Mouse (Mus musculus) lung, embryonic 16.5 days (tissue): Measurements from ENCODE around the gene Il24. TPM values are rescaled to one million over a fixed set of nuclear protein-coding genes. Genes with fewer than 3 reads are reported as not detected.

Source experiments
- ATAC-seq: fragments of 200-750 bp; cut with Nextera tagmentation; 2 replicates; pipeline ENCODE4 v1.8.0; 2017; ENCODE audit warnings: low read depth, mild to moderate bottlenecking, moderate library complexity
- H3K27ac ChIP-seq: fragments of 300-500 bp; sonication (generic); 2 replicates; pipeline ENCODE4 v1.5.1; 2014; ENCODE audit warnings: mild to moderate bottlenecking, control low read depth, low read length
- H3K27me3 ChIP-seq: fragments of 300-500 bp; sonication (generic); 2 replicates; pipeline ENCODE4 v1.6.1; 2014; ENCODE audit warnings: low read depth, low read length, mixed read lengths; ENCODE audit not compliant: control insufficient read depth, insufficient read depth
- H3K36me3 ChIP-seq: fragments of 300-500 bp; sonication (generic); 2 replicates; pipeline ENCODE4 v1.6.1; 2014; ENCODE audit warnings: low read length; ENCODE audit not compliant: control insufficient read depth, insufficient read depth
- H3K4me1 ChIP-seq: fragments of 300-500 bp; sonication (generic); replicated peaks from 2 replicates; pipeline ENCODE4 v1.6.1; 2014; ENCODE audit warnings: low read length, mixed read lengths; ENCODE audit not compliant: control insufficient read depth, insufficient read depth
- H3K4me2 ChIP-seq: fragments of 300-500 bp; sonication (generic); 2 replicates; pipeline ENCODE4 v1.6.1; 2014; ENCODE audit warnings: low read depth, low read length, control low read depth
- H3K4me3 ChIP-seq: fragments of 300-500 bp; sonication (generic); 2 replicates; pipeline ENCODE4 v1.5.1; 2014; ENCODE audit warnings: mild to moderate bottlenecking, low read length, control low read depth
- H3K9ac ChIP-seq: fragments of 300-500 bp; sonication (generic); 2 replicates; pipeline ENCODE4 v1.6.1; 2014; ENCODE audit warnings: low read length, control low read depth
- H3K9me3 ChIP-seq: fragments of 300-500 bp; sonication (generic); 2 replicates; pipeline ENCODE4 v1.6.1; 2016; ENCODE audit warnings: low read length; ENCODE audit not compliant: control insufficient read depth
- WGBS: fragments of 180-500 bp; shearing (Covaris S2); extraction: QIAGEN DNeasy Blood & Tissue Kit; methylation state at CpG from one replicate; pipeline ENCODE4 v1.1.7; 2014; 5-methylcytosine and 5-hydroxymethylcytosine counted together
- polyA plus RNA-seq: library from polyadenylated mRNA; unstranded; fragments of >200 nt; fragmentation: Nextera tagmentation; extraction: Ambion mirVana; gene quantifications from 2 replicates; pipeline ENCODE4 v1.2.1, GENCODE M21; 2015

Il24 gene
- polyA plus RNA-seq: not detected in 2 replicates

- no peak for ATAC-seq
- Histone ChIP-seq H3K4me2 (no peak within 1 kb of the TSS), H3K9ac (no peak within 1 kb of the TSS), H3K4me1 (no peaks in the 10 kb centered on the region), H3K9me3 (no peaks in the 10 kb centered on the region), H3K27me3 (no peaks in the 10 kb centered on the region), H3K4me3 (no peak within 1 kb of the TSS), H3K36me3 (no peaks in the 10 kb centered on the region), H3K27ac (no peak within 1 kb of the TSS)
These were observed at the start of gene Il24 for GRCm38 (mm10) chr1:130887354-130887753. Gene Il24 (minus strand): TSS chr1:130887454.

GRCm38 (mm10) chr1:130936351-130936750, 49.1 kb upstream of the Il24 start:
- Histone ChIP-seq H3K27ac (no peak overlapping the region), H3K4me1 (no peaks in the 10 kb centered on the region), H3K4me3 (no peak overlapping the region), H3K9me3 (no peaks in the 10 kb centered on the region), H3K27me3 (no peaks in the 10 kb centered on the region), H3K36me3 (no peaks in the 10 kb centered on the region), H3K4me2 (no peak overlapping the region), H3K9ac (no peak overlapping the region)
- WGBS: 39% methylated on average over 6 of the region's 6 CpGs
- ATAC-seq: no peak

- no peak for ATAC-seq
- H3K4me1 ChIP-seq: no peaks in the 10 kb centered on the region
- no peak overlapping the region for H3K4me3 ChIP-seq
- H3K9ac ChIP-seq: no peak overlapping the region
- no peaks in the 10 kb centered on the region for H3K36me3 ChIP-seq
- no peaks in the 10 kb centered on the region for H3K9me3 ChIP-seq
- no peak overlapping the region for H3K27ac ChIP-seq
- no peak overlapping the region for H3K4me2 ChIP-seq
- H3K27me3 ChIP-seq: no peaks in the 10 kb centered on the region
These were observed 39.2 kb upstream of the Il24 start for GRCm38 (mm10) chr1:130926484-130926883.

- 17% methylated on average over 1 of the region's 1 CpGs for WGBS
- ATAC-seq: no peak
- no peaks in the 10 kb centered on the region for H3K9me3 ChIP-seq
- H3K4me2 ChIP-seq: no peak overlapping the region
- no peaks in the 10 kb centered on the region for H3K4me1 ChIP-seq
- no peak overlapping the region for H3K4me3 ChIP-seq
- H3K27me3 ChIP-seq: no peaks in the 10 kb centered on the region
- H3K9ac ChIP-seq: no peak overlapping the region
- H3K36me3 ChIP-seq: no peaks in the 10 kb centered on the region
- H3K27ac ChIP-seq: no peak overlapping the region
These were observed 31.2 kb upstream of the Il24 start for GRCm38 (mm10) chr1:130918323-130918980.

GRCm38 (mm10) chr1:130911401-130912010, 24.3 kb upstream of the Il24 start, which contains the start of gene Il20:
Gene Il20 (minus strand): TSS chr1:130911451.
- Histone ChIP-seq H3K4me2 (no peak within 1 kb of the TSS), H3K4me3 (no peak within 1 kb of the TSS), H3K4me1 (no peaks in the 10 kb centered on the region), H3K9ac (no peak within 1 kb of the TSS), H3K9me3 (no peaks in the 10 kb centered on the region), H3K27ac (no peak within 1 kb of the TSS), H3K36me3 (no peaks in the 10 kb centered on the region), H3K27me3 (no peaks in the 10 kb centered on the region)
- ATAC-seq: no peak
- 83% methylated on average over 12 of the region's 12 CpGs for WGBS

- Histone ChIP-seq H3K9ac (no peak overlapping the region), H3K4me3 (no peak overlapping the region), H3K4me1 (no peaks in the 10 kb centered on the region), H3K9me3 (no peaks in the 10 kb centered on the region), H3K4me2 (no peak overlapping the region), H3K27ac (no peak overlapping the region), H3K27me3 (no peaks in the 10 kb centered on the region), H3K36me3 (no peaks in the 10 kb centered on the region)
- 62% methylated on average over 7 of the region's 7 CpGs for WGBS
- no peak for ATAC-seq
These were observed 15.3 kb upstream of the Il24 start for GRCm38 (mm10) chr1:130902505-130902904.

GRCm38 (mm10) chr1:130894468-130894867, 7.2 kb upstream of the Il24 start:
- Histone ChIP-seq H3K4me3 (no peak overlapping the region), H3K9me3 (no peaks in the 10 kb centered on the region), H3K9ac (no peak overlapping the region), H3K27ac (no peak overlapping the region), H3K36me3 (no peaks in the 10 kb centered on the region), H3K4me1 (no peaks in the 10 kb centered on the region), H3K4me2 (no peak overlapping the region), H3K27me3 (no peaks in the 10 kb centered on the region)
- 67% methylated on average over 6 of the region's 6 CpGs for WGBS
- ATAC-seq: no peak

GRCm38 (mm10) chr1:130893329-130894040, 6.2 kb upstream of the Il24 start:
- Histone ChIP-seq H3K9ac (no peak overlapping the region), H3K4me3 (no peak overlapping the region), H3K36me3 (no peaks in the 10 kb centered on the region), H3K9me3 (no peaks in the 10 kb centered on the region), H3K4me2 (no peak overlapping the region), H3K27ac (no peak overlapping the region), H3K27me3 (no peaks in the 10 kb centered on the region), H3K4me1 (no peaks in the 10 kb centered on the region)
- no peak for ATAC-seq
- WGBS: 60% methylated on average over 9 of the region's 9 CpGs

- WGBS: 46% methylated on average over 1 of the region's 1 CpGs
- no peak for ATAC-seq
These were observed 5.2 kb upstream of the Il24 start for GRCm38 (mm10) chr1:130892446-130892845.

More at GRCm38 (mm10) chr1:130892446-130892845, 5.2 kb upstream of the Il24 start:
- Histone ChIP-seq H3K9ac (no peak overlapping the region), H3K9me3 (no peaks in the 10 kb centered on the region), H3K4me3 (no peak overlapping the region), H3K27me3 (no peaks in the 10 kb centered on the region), H3K27ac (no peak overlapping the region), H3K4me2 (no peak overlapping the region), H3K4me1 (no peaks in the 10 kb centered on the region), H3K36me3 (no peaks in the 10 kb centered on the region)
